Comparison of ENCODE assay signal across 22 mouse cellular contexts in genomic region chr16:65469681-65470080, GRCm38 (mm10). TPM values are rescaled to one million over a fixed set of nuclear protein-coding genes. Genes with fewer than 3 reads are reported as not detected.
"Had no signal": no experiment of that assay in that cellular context is flagged by ENCODE, and none has a peak within 500 bp of the region (broad histone marks: within the 10 kb centered on the region; RNA-seq: fewer than 3 reads in every experiment).

No protein-coding gene starts in this region.

- H3K9me3 ChIP-seq: kidney, embryonic 15.5 days; liver, embryonic 13.5 days; midbrain, embryonic 10.5 days; neural tube, embryonic 15.5 days had no signal

- H3K9ac ChIP-seq: kidney, embryonic 15.5 days; limb, embryonic 12.5 days; liver, embryonic 13.5 days; liver, postnatal 0 days; neural tube, embryonic 15.5 days had no signal

- H3K4me1 ChIP-seq: kidney, embryonic 15.5 days; liver, embryonic 13.5 days; midbrain, embryonic 10.5 days; neural tube, embryonic 15.5 days had no signal

- H3K27me3 ChIP-seq: kidney, embryonic 15.5 days; limb, embryonic 12.5 days; liver, embryonic 13.5 days; neural tube, embryonic 15.5 days had no signal

- H3K27ac ChIP-seq: kidney, embryonic 15.5 days; left cerebral cortex, adult 2 months; limb, embryonic 12.5 days; liver, embryonic 13.5 days; midbrain, embryonic 10.5 days; neural tube, embryonic 15.5 days had no signal

- H3K4me2 ChIP-seq: kidney, embryonic 15.5 days; limb, embryonic 12.5 days; liver, embryonic 13.5 days; neural tube, embryonic 15.5 days had no signal

- H3K36me3 ChIP-seq: kidney, embryonic 15.5 days; limb, embryonic 12.5 days; liver, embryonic 13.5 days; midbrain, embryonic 10.5 days; neural tube, embryonic 15.5 days had no signal

- H3K4me3 ChIP-seq: kidney, embryonic 15.5 days; left cerebral cortex, adult 2 months; limb, embryonic 12.5 days; liver, embryonic 13.5 days; midbrain, embryonic 10.5 days; myocyte; neural tube, embryonic 15.5 days had no signal

- DNase-seq: kidney, postnatal 14 days; liver; liver, embryonic 13.5 days; liver, postnatal 0 days; midbrain, embryonic 14.5 days; right cerebral cortex, adult 18-20 months; right cerebral cortex, postnatal 25 days; thymus, postnatal 36 days had no signal

- ATAC-seq: liver, postnatal 0 days had no signal

RNA-seq across cellular contexts. Expression of gene Pou1f1, which starts 50.6 kb away (rescaled TPM):
- total RNA-seq: layer of hippocampus, adult 8-10 months; layer of hippocampus, postnatal 25 days; left cerebral cortex, adult 2 months; left cerebral cortex, postnatal 14 days had no signal
- polyA plus RNA-seq: kidney, embryonic 15.5 days; large intestine, adult 2 months; limb, embryonic 12.5 days; liver, embryonic 13.5 days; liver, postnatal 0 days; lung, embryonic 16.5 days; midbrain, embryonic 10.5 days; midbrain, embryonic 14.5 days; myocyte; neural tube, embryonic 11.5 days; neural tube, embryonic 15.5 days; small intestine, adult 2 months; stomach, embryonic 16.5 days had no signal
